Mouse (Mus musculus) intestine, embryonic 15.5 days (tissue): ENCODE data around the gene Gosr1. TPM values are rescaled to one million over a fixed set of nuclear protein-coding genes. Genes with fewer than 3 reads are reported as not detected.

Experiments used
- polyA plus RNA-seq: library from polyadenylated mRNA; unstranded; fragments of >200 nt; fragmentation: Nextera tagmentation; extraction: Ambion mirVana; gene quantifications from 2 replicates; pipeline ENCODE4 v1.2.1, GENCODE M21; 2015

Gosr1 gene
- polyA plus RNA-seq, 1 experiment from 2014 or later = 24.9 TPM

Other genes starting within 250 kb of the Gosr1 start
- 37.9 and 38.3 TPM in 2 replicates for gene Abr, start 141.3 kb downstream of the Gosr1 start, polyA plus RNA-seq
- 0.14 and 0.19 TPM in 2 replicates for gene Bhlha9, start 91.1 kb downstream of the Gosr1 start, polyA plus RNA-seq
- gene Trarg1, start 83.8 kb downstream of the Gosr1 start, polyA plus RNA-seq = 0.35 and 0.64 TPM in 2 replicates
- gene Cpd, start 83.4 kb upstream of the Gosr1 start, polyA plus RNA-seq = 10.1 and 11.3 TPM in 2 replicates
- gene Tmigd1, start 138.6 kb upstream of the Gosr1 start, polyA plus RNA-seq = 1.6 and 2.4 TPM in 2 replicates
- 125 and 126 TPM in 2 replicates for gene Blmh, start 161.2 kb upstream of the Gosr1 start, polyA plus RNA-seq
- 17.4 and 18.8 TPM in 2 replicates for gene Slc6a4, start 235.0 kb upstream of the Gosr1 start, polyA plus RNA-seq